Mouse (Mus musculus): ENCODE results near the gene Cdk14. TPM values are rescaled to one million over a fixed set of nuclear protein-coding genes. Genes with fewer than 3 reads are reported as not detected.

Gene Cdk14
- 4.1 TPM for polyA plus RNA-seq (2014; fragmentation: Illumina TruSeq; extraction: RNeasy Lipid Tissue Mini Kit (QIAGEN cat#74804); ENCODE audit: low read depth, low replicate concordance)

DNA sequence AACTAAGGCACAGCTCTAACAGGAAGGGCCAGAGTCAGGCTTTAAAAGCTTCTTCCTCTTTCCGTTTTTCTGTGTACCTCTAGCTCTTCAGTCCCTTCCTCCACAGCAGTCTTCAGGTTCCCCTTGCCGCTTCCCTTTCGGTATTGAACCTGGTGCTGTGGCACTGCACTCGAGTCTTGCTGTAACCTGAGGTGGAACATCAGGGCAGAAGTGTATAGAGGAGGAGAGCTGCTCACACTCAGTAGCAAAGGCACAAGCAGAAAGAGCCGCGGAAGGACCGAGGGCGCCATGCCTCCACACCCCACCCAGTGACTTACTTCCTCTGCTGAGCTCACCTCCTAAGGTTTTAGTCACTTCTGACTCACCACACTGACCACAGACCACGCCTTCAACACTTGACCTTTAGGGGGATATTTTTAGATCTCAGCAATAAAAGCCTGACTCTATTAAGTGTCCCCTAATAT lies at the start of gene Cdk14:
Cdk14 (minus strand) TSS at position 321 of the 464 bp plus-strand sequence.

DNA sequence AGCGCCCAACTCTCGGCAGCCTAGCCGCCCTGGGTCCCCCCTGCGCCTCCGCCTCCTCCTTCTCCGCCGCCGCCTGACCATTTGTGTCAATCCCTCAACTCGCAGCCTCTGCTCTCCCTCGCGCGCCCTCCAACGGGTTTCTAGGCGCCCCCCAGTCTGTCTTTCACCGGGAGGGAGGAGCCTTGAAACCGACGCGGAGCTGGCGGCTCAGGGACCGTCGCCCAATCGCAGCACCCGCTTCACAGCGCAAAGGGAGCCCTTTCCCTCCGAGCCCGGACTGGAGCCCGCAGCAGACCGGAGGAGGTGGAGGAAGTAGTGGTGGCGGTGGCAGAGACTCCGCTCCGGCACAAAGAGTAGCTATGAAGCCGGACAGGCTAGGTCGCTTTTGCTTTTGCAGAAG lies 662.2 kb downstream of the Cdk14 start, which contains the start of gene Fzd1:
Fzd1 (minus strand) TSS at position 134 of the 400 bp plus-strand sequence.

Other genes starting within 250 kb of the Cdk14 start
- not detected for gene 1700015F17Rik, start 58.8 kb upstream of the Cdk14 start, polyA plus RNA-seq (2014; fragmentation: Illumina TruSeq; extraction: RNeasy Lipid Tissue Mini Kit (QIAGEN cat#74804); ENCODE audit: low read depth, low replicate concordance)
- 21.3 TPM for gene Cldn12, start 94.6 kb upstream of the Cdk14 start, polyA plus RNA-seq (2014; fragmentation: Illumina TruSeq; extraction: RNeasy Lipid Tissue Mini Kit (QIAGEN cat#74804); ENCODE audit: low read depth, low replicate concordance)
- gene Gtpbp10, start 139.2 kb upstream of the Cdk14 start, polyA plus RNA-seq (2014; fragmentation: Illumina TruSeq; extraction: RNeasy Lipid Tissue Mini Kit (QIAGEN cat#74804); ENCODE audit: low read depth, low replicate concordance): 17.2 TPM
- not detected for gene Gm8773, start 153.5 kb upstream of the Cdk14 start, polyA plus RNA-seq (2014; fragmentation: Illumina TruSeq; extraction: RNeasy Lipid Tissue Mini Kit (QIAGEN cat#74804); ENCODE audit: low read depth, low replicate concordance)
- 1.1 TPM for gene Cfap69, start 243.9 kb upstream of the Cdk14 start, polyA plus RNA-seq (2014; fragmentation: Illumina TruSeq; extraction: RNeasy Lipid Tissue Mini Kit (QIAGEN cat#74804); ENCODE audit: low read depth, low replicate concordance)